Mouse (Mus musculus) v-Abl transformed pro-B cells (cell line): ENCODE measurements around the gene Lep.

Experiments used
- in situ Hi-C, 2 experiments: fragments of 400-800 bp; cut with MboI; formaldehyde crosslinking; loops; one replicate each; pipeline ENCODE4 v1.15.1; 2025; ENCODE audit not compliant: unreplicated experiment in 2 of 2

Gene Lep

GRCm38 (mm10) chr6:29059846-29060685 is at the start of gene Lep:
Gene Lep, plus strand, starts transcription at chr6:29060220.
- in situ Hi-C loops = no loop called here

- in situ Hi-C loops = no loop called here
Measured at GRCm38 (mm10) chr6:29011651-29012050, 48.4 kb upstream of the Lep start.

GRCm38 (mm10) chr6:29013216-29013615 is 46.8 kb upstream of the Lep start:
- in situ Hi-C loops = no loop called here

- in situ Hi-C loops = no loop called here
Measured at GRCm38 (mm10) chr6:29016891-29017412, 43.1 kb upstream of the Lep start.

- in situ Hi-C loops = loop anchor here (5.0 to 10.0 kb wide), 4 partner anchors 488 to 1363 kb away; no protein-coding TSS in a partner anchor
Measured at GRCm38 (mm10) chr6:29019756-29020720, 40.0 kb upstream of the Lep start.

GRCm38 (mm10) chr6:29020937-29021336 is 39.1 kb upstream of the Lep start:
- in situ Hi-C loops = loop anchor here (5.0 to 10.0 kb wide), 4 partner anchors 489 to 1364 kb away; no protein-coding TSS in a partner anchor

- in situ Hi-C loops = loop anchor here (5.0 to 10.0 kb wide), 4 partner anchors 489 to 1364 kb away; no protein-coding TSS in a partner anchor
Measured at GRCm38 (mm10) chr6:29021501-29021900, 38.5 kb upstream of the Lep start.

- in situ Hi-C loops = loop anchor here (5.0 to 10.0 kb wide), 4 partner anchors 490 to 1365 kb away; no protein-coding TSS in a partner anchor
Measured at GRCm38 (mm10) chr6:29022115-29022514, 37.9 kb upstream of the Lep start.

GRCm38 (mm10) chr6:29023206-29023967 is 36.6 kb upstream of the Lep start:
- in situ Hi-C loops = loop anchor here (5.0 to 10.0 kb wide), 4 partner anchors 491 to 1366 kb away; no protein-coding TSS in a partner anchor

- in situ Hi-C loops = loop anchor here (5.0 to 10.0 kb wide), 4 partner anchors 492 to 1367 kb away; no protein-coding TSS in a partner anchor
Measured at GRCm38 (mm10) chr6:29024000-29024417, 36.0 kb upstream of the Lep start.

GRCm38 (mm10) chr6:29025796-29026482 is 34.1 kb upstream of the Lep start:
- in situ Hi-C loops = loop anchor here in 1 of 2 experiments (10.0 kb wide), 1 partner anchor 611 kb away; no protein-coding TSS in a partner anchor

- in situ Hi-C loops = loop anchor here in 1 of 2 experiments (10.0 kb wide), 1 partner anchor 612 kb away; no protein-coding TSS in a partner anchor
Measured at GRCm38 (mm10) chr6:29026766-29027165, 33.3 kb upstream of the Lep start.

- in situ Hi-C loops = loop anchor here in 1 of 2 experiments (10.0 kb wide), 1 partner anchor 613 kb away; no protein-coding TSS in a partner anchor
Measured at GRCm38 (mm10) chr6:29028129-29028528, 31.9 kb upstream of the Lep start.

GRCm38 (mm10) chr6:29029521-29029920 is 30.5 kb upstream of the Lep start:
- in situ Hi-C loops = loop anchor here in 1 of 2 experiments (10.0 kb wide), 1 partner anchor 615 kb away; no protein-coding TSS in a partner anchor

GRCm38 (mm10) chr6:29031216-29031615 is 28.8 kb upstream of the Lep start:
- in situ Hi-C loops = no loop called here

GRCm38 (mm10) chr6:29031704-29032310 is 28.2 kb upstream of the Lep start:
- in situ Hi-C loops = no loop called here

GRCm38 (mm10) chr6:29032411-29032810 is 27.6 kb upstream of the Lep start:
- in situ Hi-C loops = no loop called here

GRCm38 (mm10) chr6:29033981-29034646 is 25.9 kb upstream of the Lep start:
- in situ Hi-C loops = no loop called here
